ENCODE assay signal across 24 mouse cellular contexts in genomic region chr3:41200026-41200425, GRCm38 (mm10).
DNase-seq lines count a peak whose midpoint lies in the region; ATAC-seq and TF ChIP-seq lines count a peak whose summit lies in the region.
"Had no signal": no experiment of that assay in that cellular context is flagged by ENCODE, and none has a peak within 500 bp of the region (broad histone marks: within the 10 kb centered on the region; RNA-seq: fewer than 3 reads in every experiment).

No protein-coding gene starts in this region.

- H3K27ac ChIP-seq in heart, embryonic 11.5 days (ENCODE audit: low read depth, low read length), result no peak overlapping the region
- H3K27ac ChIP-seq in embryonic fibroblast, embryonic 13.5 days (ENCODE audit: insufficient read depth, low read length), result peak overlapping the region; percentile 99
- H3K27ac ChIP-seq: embryonic facial prominence, embryonic 13.5 days; embryonic facial prominence, embryonic 15.5 days; forebrain, embryonic 13.5 days; forebrain, embryonic 15.5 days had no signal

- no peaks in the 10 kb centered on the region for H3K36me3 ChIP-seq in heart, embryonic 11.5 days (ENCODE audit: control insufficient read depth, insufficient read depth, low read length)
- no peaks in the 10 kb centered on the region for H3K36me3 ChIP-seq in C2C12 (ENCODE audit: control insufficient read depth, insufficient read depth)
- H3K36me3 ChIP-seq: embryonic facial prominence, embryonic 13.5 days; embryonic facial prominence, embryonic 15.5 days; forebrain, embryonic 15.5 days had no signal

- 73% methylated on average over 5 of the region's 5 CpGs for WGBS in heart, embryonic 11.5 days (ENCODE audit: insufficient replicate concordance)

- H3K79me3 ChIP-seq in C2C12 (ENCODE audit: low read depth), result no peaks in the 10 kb centered on the region

- H3ac ChIP-seq in C2C12 (ENCODE audit: control insufficient read depth, insufficient read length, low read depth), result no peak overlapping the region

- no peak overlapping the region for H3K9ac ChIP-seq in heart, embryonic 11.5 days (ENCODE audit: low read depth, low read length)
- H3K9ac ChIP-seq: embryonic facial prominence, embryonic 13.5 days; embryonic facial prominence, embryonic 15.5 days; forebrain, embryonic 13.5 days; forebrain, embryonic 15.5 days; forebrain, postnatal 0 days had no signal

- no peak; the same call in 1 of the 2 replicates for TF ChIP-seq POLR2A in embryonic fibroblast, embryonic 13.5 days (IDR thresholded peaks at IDR 0.05; ENCODE audit: low read depth, low read length)

- H3K4me3 ChIP-seq in heart, embryonic 11.5 days (ENCODE audit: low read depth, low read length), result no peak overlapping the region
- no peak overlapping the region for H3K4me3 ChIP-seq in C2C12 (ENCODE audit: insufficient read depth, poor library complexity, severe bottlenecking)
- no peak overlapping the region for H3K4me3 ChIP-seq in embryonic fibroblast, embryonic 13.5 days (ENCODE audit: insufficient read depth, low read length)
- H3K4me3 ChIP-seq: embryonic facial prominence, embryonic 13.5 days; embryonic facial prominence, embryonic 15.5 days; forebrain, embryonic 13.5 days; forebrain, embryonic 15.5 days had no signal

- H3K27me3 ChIP-seq in heart, embryonic 11.5 days (ENCODE audit: control insufficient read depth, insufficient read depth, low read length), result no peaks in the 10 kb centered on the region
- H3K27me3 ChIP-seq in C2C12 (ENCODE audit: control insufficient read depth, insufficient read depth, insufficient read length), result no peaks in the 10 kb centered on the region
- H3K27me3 ChIP-seq: embryonic facial prominence, embryonic 13.5 days; embryonic facial prominence, embryonic 15.5 days; forebrain, embryonic 13.5 days; forebrain, embryonic 15.5 days; Patski had no signal

- TF ChIP-seq CTCF in C2C12 (IDR thresholded peaks at IDR 0.05; ENCODE audit: control insufficient read depth, insufficient read depth, insufficient read length), result no peak
- no peak for TF ChIP-seq CTCF in embryonic fibroblast, embryonic 13.5 days (IDR thresholded peaks at IDR 0.05; ENCODE audit: borderline replicate concordance, insufficient read depth, low read length)

- no peaks in the 10 kb centered on the region for H3K79me2 ChIP-seq in C2C12 (ENCODE audit: control insufficient read depth, insufficient read depth)

- peak; percentile 1 for DNase-seq in heart, postnatal 4 days
- no peak for DNase-seq in lung, postnatal 14 days
- no peak for DNase-seq in adrenal gland, adult 8-10 months
- no peak for DNase-seq in gastrocnemius, postnatal 10 days
- DNase-seq: adrenal gland, postnatal 10 days; adrenal gland, postnatal 25 days; B cell, adult 2 months; cerebellum, adult 11 months; cerebellum, adult 18-20 months; cerebellum, adult 8-10 months; cerebellum, adult 9-11 months; cerebellum, postnatal 14 days; cerebellum, postnatal 36 days; embryo, embryonic 11 days; forebrain, postnatal 0 days had no signal

- H3K9me3 ChIP-seq in heart, embryonic 11.5 days (replicated peaks; ENCODE audit: control insufficient read depth, low read length), result no peaks in the 10 kb centered on the region
- H3K9me3 ChIP-seq: embryonic facial prominence, embryonic 13.5 days; embryonic facial prominence, embryonic 15.5 days; forebrain, embryonic 13.5 days; forebrain, embryonic 15.5 days had no signal

- no peak for ATAC-seq in heart, embryonic 11.5 days (replicated peaks; ENCODE audit: insufficient number of reproducible peaks, low FRiP score, low TSS enrichment)
- ATAC-seq: activated CD4-positive, CD25-positive, alpha-beta regulatory T cell, adult 4 months; forebrain, embryonic 13.5 days; forebrain, embryonic 15.5 days; forebrain, postnatal 0 days; Patski had no signal

- no peak overlapping the region for H3K4me2 ChIP-seq in heart, embryonic 11.5 days
- H3K4me2 ChIP-seq: embryonic facial prominence, embryonic 13.5 days; embryonic facial prominence, embryonic 15.5 days; forebrain, embryonic 13.5 days; forebrain, embryonic 15.5 days had no signal

- 0 out of 2 replicates have a peak, but pooled peaks cover 4% of the 10 kb centered on the region for H3K4me1 ChIP-seq in heart, embryonic 11.5 days (ENCODE audit: control insufficient read depth, insufficient read depth, low read length)
- H3K4me1 ChIP-seq in embryonic fibroblast, embryonic 13.5 days (ENCODE audit: control insufficient read depth, insufficient read depth, low read length), result peaks cover 14% of the 10 kb centered on the region

TF ChIP-seq in C2C12, 6 proteins besides CTCF, POLR2A, EP300 and RAD21:
- no peak for TF ChIP-seq MYOG (IDR thresholded peaks at IDR 0.05; ENCODE audit: control insufficient read depth, extremely low read depth, insufficient read length)
- TF ChIP-seq USF1 (IDR thresholded peaks at IDR 0.05; ENCODE audit: low read depth), result no peak
- no peak for TF ChIP-seq MAX (IDR thresholded peaks at IDR 0.05)
- TF ChIP-seq MYOD1 (IDR thresholded peaks at IDR 0.05; ENCODE audit: control insufficient read depth, insufficient read length, low read depth), result peak; percentile 15
- TF ChIP-seq FOSL1 (IDR thresholded peaks at IDR 0.05; ENCODE audit: insufficient read depth, low read length, poor library complexity, severe bottlenecking), result no peak
TF ChIP-seq in C2C12: peak in this region for 1.
